Mouse (Mus musculus): ENCODE results near the gene Sipa1l3. TPM values are rescaled to one million over a fixed set of nuclear protein-coding genes. Genes with fewer than 3 reads are reported as not detected.

Sipa1l3 gene
- polyA plus RNA-seq (2015; fragmentation: Nextera tagmentation; extraction: Ambion mirVana), result 9.7 TPM in 2 replicates

GRCm38 (mm10) chr7:29518421-29519210 is at the start of gene Sipa1l3:
Gene Sipa1l3, minus strand, starts transcription at chr7:29518641.
- WGBS, result under 1% methylated on average over 86 of the region's 88 CpGs
- peak within 1 kb of the TSS; percentile 92 for H3K4me3 ChIP-seq (ENCODE audit: low read depth, low read length)
- H3K9me3 ChIP-seq (ENCODE audit: control insufficient read depth, low read length), result no peaks in the 10 kb centered on the region
- no peaks in the 10 kb centered on the region for H3K36me3 ChIP-seq (ENCODE audit: control insufficient read depth, insufficient read depth, low read length)
- peak within 1 kb of the TSS; percentile 87 for H3K9ac ChIP-seq (ENCODE audit: low read length)
- peak within 1 kb of the TSS; percentile 96 for H3K4me2 ChIP-seq (replicated peaks; ENCODE audit: low read depth)
- peaks cover 6% of the 10 kb centered on the region; the same call in 1 of the 2 replicates for H3K4me1 ChIP-seq (replicated peaks; ENCODE audit: control insufficient read depth, insufficient read depth)
- no peak for TF ChIP-seq EP300 (optimal IDR thresholded peaks at IDR 0.05)
- TF ChIP-seq CTCF (IDR thresholded peaks at IDR 0.05; ENCODE audit: low read depth), result no peak
- no peaks in the 10 kb centered on the region for H3K27me3 ChIP-seq (ENCODE audit: control insufficient read depth, insufficient read depth, low read length)
- peak within 1 kb of the TSS; percentile 95 for H3K27ac ChIP-seq (replicated peaks)
- peak; percentile 98 for DNase-seq (ENCODE audit: low spot score)
- peak; percentile 98 for ATAC-seq (ENCODE audit: low FRiP score, low TSS enrichment)

GRCm38 (mm10) chr7:29563006-29563405 is 44.6 kb upstream of the Sipa1l3 start:
- no peak for DNase-seq (ENCODE audit: low spot score)
- TF ChIP-seq EP300 (optimal IDR thresholded peaks at IDR 0.05), result no peak
- no peak for TF ChIP-seq CTCF (IDR thresholded peaks at IDR 0.05; ENCODE audit: low read depth)

GRCm38 (mm10) chr7:29561046-29561445 is 42.6 kb upstream of the Sipa1l3 start:
- 67% methylated on average over 9 of the region's 9 CpGs for WGBS
- no peak for ATAC-seq (ENCODE audit: low FRiP score, low TSS enrichment)
- Histone ChIP-seq H3K27ac (replicated peaks) (peak overlapping the region; percentile 63), H3K4me2 (replicated peaks; ENCODE audit: low read depth) (no peak overlapping the region), H3K4me3 (ENCODE audit: low read depth, low read length) (no peak overlapping the region), H3K36me3 (ENCODE audit: control insufficient read depth, insufficient read depth, low read length) (no peaks in the 10 kb centered on the region), H3K27me3 (ENCODE audit: control insufficient read depth, insufficient read depth, low read length) (no peaks in the 10 kb centered on the region), H3K9ac (ENCODE audit: low read length) (no peak overlapping the region), H3K4me1 (replicated peaks; ENCODE audit: control insufficient read depth, insufficient read depth) (no peaks in the 10 kb centered on the region), H3K9me3 (ENCODE audit: control insufficient read depth, low read length) (no peaks in the 10 kb centered on the region)
- no peak for TF ChIP-seq EP300 (optimal IDR thresholded peaks at IDR 0.05)
- TF ChIP-seq CTCF (IDR thresholded peaks at IDR 0.05; ENCODE audit: low read depth), result no peak
- DNase-seq (ENCODE audit: low spot score), result no peak

More at GRCm38 (mm10) chr7:29563006-29563405, 44.6 kb upstream of the Sipa1l3 start:
- no peaks in the 10 kb centered on the region for H3K9me3 ChIP-seq (ENCODE audit: control insufficient read depth, low read length)
- H3K4me3 ChIP-seq (ENCODE audit: low read depth, low read length), result no peak overlapping the region
- no peak overlapping the region for H3K9ac ChIP-seq (ENCODE audit: low read length)
- H3K27me3 ChIP-seq (ENCODE audit: control insufficient read depth, insufficient read depth, low read length), result no peaks in the 10 kb centered on the region
- no peaks in the 10 kb centered on the region for H3K36me3 ChIP-seq (ENCODE audit: control insufficient read depth, insufficient read depth, low read length)
- no peak for ATAC-seq (ENCODE audit: low FRiP score, low TSS enrichment)
- no peaks in the 10 kb centered on the region for H3K4me1 ChIP-seq (replicated peaks; ENCODE audit: control insufficient read depth, insufficient read depth)
- no peak overlapping the region for H3K27ac ChIP-seq (replicated peaks)
- WGBS, result 85% methylated on average over 10 of the region's 10 CpGs
- H3K4me2 ChIP-seq (replicated peaks; ENCODE audit: low read depth), result no peak overlapping the region

DNA sequence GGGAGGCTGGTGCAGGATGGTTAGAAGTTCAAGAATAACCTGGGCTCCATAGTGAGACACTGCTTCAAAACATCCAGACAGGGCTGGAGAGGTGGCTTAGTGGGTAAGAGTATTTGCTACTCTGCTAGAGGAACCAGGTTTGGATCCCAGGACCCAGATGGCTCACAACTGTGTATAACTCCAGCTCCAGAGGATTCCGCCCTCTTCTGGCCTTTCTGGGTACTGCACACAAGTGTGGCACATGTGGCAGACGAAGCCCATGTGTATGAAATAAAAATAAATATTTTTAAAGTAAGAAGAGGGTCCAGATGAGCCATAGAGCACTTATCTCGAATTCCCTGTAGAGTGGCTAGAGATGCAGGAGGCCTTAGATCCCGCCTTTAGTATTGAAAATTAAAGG is 40.8 kb upstream of the Sipa1l3 start:
- ATAC-seq (ENCODE audit: low FRiP score, low TSS enrichment) (no peak), DNase-seq (ENCODE audit: low spot score) (no peak)
- no peak overlapping the region for H3K4me3 ChIP-seq (ENCODE audit: low read depth, low read length)
- no peaks in the 10 kb centered on the region for H3K27me3 ChIP-seq (ENCODE audit: control insufficient read depth, insufficient read depth, low read length)
- TF ChIP-seq CTCF (IDR thresholded peaks at IDR 0.05; ENCODE audit: low read depth) (peak; percentile 55), EP300 (optimal IDR thresholded peaks at IDR 0.05) (no peak)
- no peaks in the 10 kb centered on the region for H3K4me1 ChIP-seq (replicated peaks; ENCODE audit: control insufficient read depth, insufficient read depth)
- H3K9ac ChIP-seq (ENCODE audit: low read length), result no peak overlapping the region
- H3K27ac ChIP-seq (replicated peaks), result no peak overlapping the region
- WGBS, result 70% methylated on average over 4 of the region's 4 CpGs
- no peaks in the 10 kb centered on the region for H3K36me3 ChIP-seq (ENCODE audit: control insufficient read depth, insufficient read depth, low read length)
- no peaks in the 10 kb centered on the region for H3K9me3 ChIP-seq (ENCODE audit: control insufficient read depth, low read length)
- H3K4me2 ChIP-seq (replicated peaks; ENCODE audit: low read depth), result no peak overlapping the region

GRCm38 (mm10) chr7:29558744-29559143 is 40.3 kb upstream of the Sipa1l3 start:
- H3K4me3 ChIP-seq (ENCODE audit: low read depth, low read length), result no peak overlapping the region
- no peak for ATAC-seq (ENCODE audit: low FRiP score, low TSS enrichment)
- no peak overlapping the region for H3K4me2 ChIP-seq (replicated peaks; ENCODE audit: low read depth)
- no peaks in the 10 kb centered on the region for H3K9me3 ChIP-seq (ENCODE audit: control insufficient read depth, low read length)
- H3K36me3 ChIP-seq (ENCODE audit: control insufficient read depth, insufficient read depth, low read length), result no peaks in the 10 kb centered on the region
- TF ChIP-seq CTCF (IDR thresholded peaks at IDR 0.05; ENCODE audit: low read depth) (peak; percentile 58), EP300 (optimal IDR thresholded peaks at IDR 0.05) (no peak)
- H3K9ac ChIP-seq (ENCODE audit: low read length), result no peak overlapping the region
- H3K4me1 ChIP-seq (replicated peaks; ENCODE audit: control insufficient read depth, insufficient read depth), result no peaks in the 10 kb centered on the region
- no peak overlapping the region for H3K27ac ChIP-seq (replicated peaks)
- no peaks in the 10 kb centered on the region for H3K27me3 ChIP-seq (ENCODE audit: control insufficient read depth, insufficient read depth, low read length)
- WGBS, result 59% methylated on average over 1 of the region's 1 CpGs
- DNase-seq (ENCODE audit: low spot score), result no peak

GRCm38 (mm10) chr7:29556283-29556682 is 37.8 kb upstream of the Sipa1l3 start:
- TF ChIP-seq EP300 (optimal IDR thresholded peaks at IDR 0.05) (no peak), CTCF (IDR thresholded peaks at IDR 0.05; ENCODE audit: low read depth) (no peak)
- no peak for DNase-seq (ENCODE audit: low spot score)
- Histone ChIP-seq H3K4me1 (replicated peaks; ENCODE audit: control insufficient read depth, insufficient read depth) (no peaks in the 10 kb centered on the region), H3K27ac (replicated peaks) (no peak overlapping the region), H3K9me3 (ENCODE audit: control insufficient read depth, low read length) (no peaks in the 10 kb centered on the region), H3K27me3 (ENCODE audit: control insufficient read depth, insufficient read depth, low read length) (no peaks in the 10 kb centered on the region), H3K4me3 (ENCODE audit: low read depth, low read length) (no peak overlapping the region), H3K4me2 (replicated peaks; ENCODE audit: low read depth) (no peak overlapping the region), H3K36me3 (ENCODE audit: control insufficient read depth, insufficient read depth, low read length) (no peaks in the 10 kb centered on the region), H3K9ac (ENCODE audit: low read length) (no peak overlapping the region)
- ATAC-seq (ENCODE audit: low FRiP score, low TSS enrichment), result no peak
- 79% methylated on average over 4 of the region's 4 CpGs for WGBS

Measured in stomach, postnatal 0 days (tissue).